Mouse (Mus musculus) heart, embryonic 13.5 days (tissue): Measurements from ENCODE around the gene Dhh. TPM values are rescaled to one million over a fixed set of nuclear protein-coding genes. Genes with fewer than 3 reads are reported as not detected.
A peak's percentile ranks its signal among the peaks of the same experiment; 100 is the strongest.
"Not testable (repeated sequence)": the region's sequence is repeated elsewhere in the genome, so short reads cannot be mapped to it uniquely, and the experiment has no call there.

ENCODE experiments used
- ATAC-seq: fragments of 200-750 bp; cut with Nextera tagmentation; 2 replicates; pipeline ENCODE4 v1.8.0; 2017; ENCODE audit warnings: moderate TSS enrichment; ENCODE audit not compliant: insufficient number of reproducible peaks, low FRiP score, low TSS enrichment; ENCODE audit errors: extremely low read depth
- H3K27ac ChIP-seq: fragments of 300-500 bp; sonication (generic); replicated peaks from 2 replicates; pipeline ENCODE4 v1.5.1; 2015; ENCODE audit warnings: moderate library complexity, mild to moderate bottlenecking, inconsistent platforms
- H3K27me3 ChIP-seq: fragments of 300-500 bp; sonication (generic); replicated peaks from 2 replicates; pipeline ENCODE4 v1.6.1; 2015; ENCODE audit warnings: mild to moderate bottlenecking, inconsistent platforms
- H3K36me3 ChIP-seq: fragments of 300-500 bp; sonication (generic); 2 replicates; pipeline ENCODE4 v1.6.1; 2015; ENCODE audit warnings: mild to moderate bottlenecking, inconsistent platforms
- H3K4me1 ChIP-seq: fragments of 300-500 bp; sonication (generic); 2 replicates; pipeline ENCODE4 v1.6.1; 2015; ENCODE audit warnings: inconsistent platforms
- H3K4me2 ChIP-seq: fragments of 300-500 bp; sonication (generic); 2 replicates; pipeline ENCODE4 v1.6.1; 2015; ENCODE audit warnings: inconsistent platforms, mild to moderate bottlenecking, moderate library complexity
- H3K4me3 ChIP-seq: fragments of 300-500 bp; sonication (generic); 2 replicates; pipeline ENCODE4 v1.5.1; 2015; ENCODE audit warnings: moderate library complexity, mild to moderate bottlenecking, inconsistent platforms
- H3K9ac ChIP-seq: fragments of 300-500 bp; sonication (generic); 2 replicates; pipeline ENCODE4 v1.6.1; 2015; ENCODE audit warnings: inconsistent platforms, mild to moderate bottlenecking, moderate library complexity
- H3K9me3 ChIP-seq: fragments of 300-500 bp; sonication (generic); 2 replicates; pipeline ENCODE4 v1.6.1; 2016; ENCODE audit warnings: inconsistent platforms
- WGBS: fragments of 180-500 bp; shearing (Covaris S2); methylation state at CpG from one replicate; pipeline ENCODE4 v1.1.7; 2015; ENCODE audit warnings: mixed read lengths; 5-methylcytosine and 5-hydroxymethylcytosine counted together
- polyA plus RNA-seq: library from polyadenylated mRNA; unstranded; fragments of >200 nt; fragmentation: Nextera tagmentation; extraction: Ambion mirVana; gene quantifications from 2 replicates; pipeline ENCODE4 v1.2.1, GENCODE M21; 2015

Dhh gene
- polyA plus RNA-seq, 1 experiment from 2014 or later: 2.1 TPM

GRCm38 (mm10) chr15:98930017-98930734 lies 31.8 kb upstream of the Dhh start:
- peak overlapping the region; percentile 4; the same call in 1 of the 2 replicates for H3K27ac ChIP-seq
- no peak for ATAC-seq
- no peak overlapping the region; the same call in 1 of the 2 replicates for H3K9ac ChIP-seq
- H3K27me3 ChIP-seq: no peaks in the 10 kb centered on the region
- H3K36me3 ChIP-seq: peaks cover 22% of the 10 kb centered on the region
- H3K9me3 ChIP-seq: no peaks in the 10 kb centered on the region
- no peak overlapping the region for H3K4me3 ChIP-seq
- no peak overlapping the region for H3K4me2 ChIP-seq
- H3K4me1 ChIP-seq: peaks cover 29% of the 10 kb centered on the region
- WGBS: 37% methylated on average over 8 of the region's 8 CpGs

- peaks cover 26% of the 10 kb centered on the region for H3K4me1 ChIP-seq
- H3K9ac ChIP-seq: 0 out of 2 replicates have a peak overlapping the region, but pooled peaks have one; percentile 54
- no peaks in the 10 kb centered on the region for H3K9me3 ChIP-seq
- ATAC-seq: no peak
- no peak overlapping the region for H3K4me3 ChIP-seq
- H3K4me2 ChIP-seq: peak overlapping the region; percentile 38
- peaks cover 22% of the 10 kb centered on the region for H3K36me3 ChIP-seq
- WGBS: 13% methylated on average over 13 of the region's 13 CpGs
- no peaks in the 10 kb centered on the region for H3K27me3 ChIP-seq
- H3K27ac ChIP-seq: peak overlapping the region; percentile 50; the same call in 1 of the 2 replicates
These were observed 30.4 kb upstream of the Dhh start for GRCm38 (mm10) chr15:98928598-98929240.

- H3K4me1 ChIP-seq: peaks cover 21% of the 10 kb centered on the region
- no peaks in the 10 kb centered on the region for H3K27me3 ChIP-seq
- no peak overlapping the region for H3K4me3 ChIP-seq
- H3K9ac ChIP-seq: peak overlapping the region; percentile 33; the same call in 1 of the 2 replicates
- no peak for ATAC-seq
- no peak overlapping the region for H3K4me2 ChIP-seq
- no peaks in the 10 kb centered on the region for H3K9me3 ChIP-seq
- H3K36me3 ChIP-seq: peaks cover 16% of the 10 kb centered on the region
- H3K27ac ChIP-seq: no peak overlapping the region
- 77% methylated on average over 5 of the region's 5 CpGs for WGBS
These were observed 29.2 kb upstream of the Dhh start for GRCm38 (mm10) chr15:98927566-98927965.

GRCm38 (mm10) chr15:98924682-98925081 lies 26.3 kb upstream of the Dhh start:
- Histone ChIP-seq H3K4me2 (no peak overlapping the region), H3K9ac (no peak overlapping the region), H3K4me1 (peaks cover 12% of the 10 kb centered on the region; the same call in 1 of the 2 replicates), H3K4me3 (no peak overlapping the region), H3K9me3 (no peaks in the 10 kb centered on the region), H3K36me3 (peaks cover 4% of the 10 kb centered on the region; the same call in 1 of the 2 replicates), H3K27ac (no peak overlapping the region), H3K27me3 (no peaks in the 10 kb centered on the region)
- WGBS: 57% methylated on average over 3 of the region's 3 CpGs
- ATAC-seq: no peak

- Histone ChIP-seq H3K27me3 (no peaks in the 10 kb centered on the region), H3K27ac (no peak overlapping the region), H3K4me3 (no peak overlapping the region), H3K9ac (no peak overlapping the region), H3K36me3 (peaks cover 4% of the 10 kb centered on the region; the same call in 1 of the 2 replicates), H3K4me2 (no peak overlapping the region), H3K9me3 (no peaks in the 10 kb centered on the region), H3K4me1 (peaks cover 6% of the 10 kb centered on the region; the same call in 1 of the 2 replicates)
- WGBS: 72% methylated on average over 2 of the region's 2 CpGs
- ATAC-seq: no peak
These were observed 24.7 kb upstream of the Dhh start for GRCm38 (mm10) chr15:98923031-98923537.

GRCm38 (mm10) chr15:98922581-98922980 lies 24.2 kb upstream of the Dhh start:
- WGBS: 34% methylated on average over 3 of the region's 3 CpGs
- Histone ChIP-seq H3K4me3 (no peak overlapping the region), H3K9me3 (no peaks in the 10 kb centered on the region), H3K4me2 (no peak overlapping the region), H3K36me3 (peaks cover 4% of the 10 kb centered on the region; the same call in 1 of the 2 replicates), H3K27ac (no peak overlapping the region), H3K4me1 (peaks cover 5% of the 10 kb centered on the region; the same call in 1 of the 2 replicates), H3K9ac (0 out of 2 replicates have a peak overlapping the region, but pooled peaks have one; percentile 19), H3K27me3 (no peaks in the 10 kb centered on the region)
- no peak for ATAC-seq

GRCm38 (mm10) chr15:98921510-98921909 lies 23.2 kb upstream of the Dhh start:
- Histone ChIP-seq H3K27me3 (no peaks in the 10 kb centered on the region), H3K4me1 (peaks cover 10% of the 10 kb centered on the region), H3K9ac (no peak overlapping the region), H3K4me2 (no peak overlapping the region), H3K9me3 (no peaks in the 10 kb centered on the region), H3K27ac (no peak overlapping the region), H3K4me3 (no peak overlapping the region), H3K36me3 (peaks cover 4% of the 10 kb centered on the region; the same call in 1 of the 2 replicates)
- no peak for ATAC-seq
- 86% methylated on average over 5 of the region's 5 CpGs for WGBS

- not testable (repeated sequence) for ATAC-seq, H3K27me3 ChIP-seq, H3K9me3 ChIP-seq
- Histone ChIP-seq H3K4me3 (peak overlapping the region; percentile 87), H3K27ac (peak overlapping the region; percentile 67), H3K9ac (peak overlapping the region; percentile 85), H3K36me3 (peaks cover 18% of the 10 kb centered on the region), H3K4me2 (peak overlapping the region; percentile 88), H3K4me1 (peaks cover 27% of the 10 kb centered on the region)
- 22% methylated on average over 8 of the region's 8 CpGs for WGBS
These were observed 20.2 kb upstream of the Dhh start for GRCm38 (mm10) chr15:98918499-98918895.

GRCm38 (mm10) chr15:98917538-98918498 lies 19.5 kb upstream of the Dhh start, which contains the start of gene Lmbr1l:
Lmbr1l (minus strand) TSS chr15:98918231.
- Histone ChIP-seq H3K36me3 (peaks cover 25% of the 10 kb centered on the region), H3K9ac (peak within 1 kb of the TSS; percentile 95), H3K4me1 (peaks cover 27% of the 10 kb centered on the region), H3K4me2 (peak within 1 kb of the TSS; percentile 88), H3K9me3 (no peaks in the 10 kb centered on the region), H3K27me3 (no peaks in the 10 kb centered on the region), H3K27ac (peak within 1 kb of the TSS; percentile 97), H3K4me3 (peak within 1 kb of the TSS; percentile 87)
- under 1% methylated on average over 81 of the region's 82 CpGs for WGBS
- peak; percentile 95 for ATAC-seq

GRCm38 (mm10) chr15:98917091-98917490 lies 18.8 kb upstream of the Dhh start:
- peak overlapping the region; percentile 88 for H3K4me2 ChIP-seq
- H3K4me1 ChIP-seq: peaks cover 27% of the 10 kb centered on the region
- peak overlapping the region; percentile 95 for H3K9ac ChIP-seq
- peak overlapping the region; percentile 87 for H3K4me3 ChIP-seq
- WGBS: under 1% methylated on average over 14 of the region's 14 CpGs
- peak overlapping the region; percentile 97 for H3K27ac ChIP-seq
- no peaks in the 10 kb centered on the region for H3K27me3 ChIP-seq
- no peaks in the 10 kb centered on the region for H3K9me3 ChIP-seq
- H3K36me3 ChIP-seq: peaks cover 33% of the 10 kb centered on the region
- ATAC-seq: no peak
